Mouse (Mus musculus) brain, embryonic 14.5 days (tissue): ENCODE measurements around the gene Ntf5.

Experiments
- CTCF ChIP-seq: fragments of 200-500 bp; IDR thresholded peaks from 2 replicates; pipeline ENCODE4 v1.5.1; 2012; ENCODE audit warnings: inconsistent platforms, mild to moderate bottlenecking, moderate library complexity, borderline replicate concordance; ENCODE audit not compliant: insufficient read depth, insufficient read length; ENCODE audit errors: extremely low read depth
- POLR2A ChIP-seq: fragments of 200-500 bp; IDR thresholded peaks from 2 replicates; pipeline ENCODE4 v1.6.1; 2012; ENCODE audit warnings: mild to moderate bottlenecking, inconsistent platforms, borderline replicate concordance; ENCODE audit not compliant: poor library complexity, insufficient read depth, insufficient read length, severe bottlenecking; ENCODE audit errors: extremely low read depth

DNA sequence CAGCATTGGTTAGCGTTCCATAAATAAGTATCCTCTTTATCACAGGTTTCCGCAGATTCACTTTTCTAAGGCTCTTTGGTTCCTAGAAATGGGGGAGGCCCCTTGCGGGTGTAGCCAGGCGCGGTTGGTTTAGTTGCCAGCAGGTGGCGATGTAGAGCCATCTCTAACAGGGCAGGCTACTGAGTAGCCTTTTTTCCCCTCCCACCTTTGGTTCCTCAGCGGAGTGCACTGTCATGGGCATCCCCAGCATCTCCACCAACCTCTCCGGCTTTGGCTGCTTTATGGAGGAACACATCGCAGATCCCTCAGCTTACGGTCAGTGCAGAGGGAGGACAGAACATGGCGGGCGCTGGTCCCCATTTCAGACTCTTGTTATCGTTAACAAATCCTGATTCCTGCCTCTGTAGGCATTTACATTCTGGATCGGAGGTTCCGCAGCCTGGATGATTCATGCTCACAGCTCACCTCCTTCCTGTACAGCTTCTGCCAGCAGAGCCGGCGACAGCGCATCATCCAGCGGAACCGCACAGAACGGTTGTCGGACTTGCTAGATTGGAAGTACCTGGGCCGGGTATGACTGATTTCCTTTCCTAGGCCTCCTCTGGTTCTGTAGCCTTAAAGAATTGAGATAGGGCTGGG, 38.0 kb downstream of the Ntf5 start:
- TF ChIP-seq CTCF (peak; percentile 87), POLR2A (no peak)
